Mouse (Mus musculus) limb, embryonic 14.5 days (tissue): ENCODE measurements around the gene Lcp2. TPM values are rescaled to one million over a fixed set of nuclear protein-coding genes. Genes with fewer than 3 reads are reported as not detected.

ENCODE experiments used
- ATAC-seq: fragments of 200-750 bp; cut with Nextera tagmentation; 2 replicates; pipeline ENCODE4 v1.8.0; 2017; ENCODE audit warnings: low read depth, moderate number of reproducible peaks, moderate TSS enrichment; ENCODE audit not compliant: low FRiP score
- DNase-seq: peaks from one replicate; pipeline ENCODE4 v3.0.0-alpha.2; 2015; ENCODE audit warnings: low spot score
- H3K27ac ChIP-seq: fragments of 300-500 bp; sonication (generic); replicated peaks from 2 replicates; pipeline ENCODE4 v1.5.1; 2014; ENCODE audit warnings: low read depth, mild to moderate bottlenecking, low read length, moderate library complexity, mixed read lengths
- H3K27me3 ChIP-seq: fragments of 300-500 bp; sonication (generic); 2 replicates; pipeline ENCODE4 v1.6.1; 2014; ENCODE audit warnings: low read length, mixed read lengths; ENCODE audit not compliant: control insufficient read depth, insufficient read depth
- H3K36me3 ChIP-seq: fragments of 300-500 bp; sonication (generic); 2 replicates; pipeline ENCODE4 v1.6.1; 2014; ENCODE audit warnings: mild to moderate bottlenecking, low read length, moderate library complexity, mixed read lengths; ENCODE audit not compliant: control insufficient read depth, insufficient read depth
- H3K4me1 ChIP-seq: fragments of 300-500 bp; sonication (generic); 2 replicates; pipeline ENCODE4 v1.6.1; 2014; ENCODE audit warnings: antibody characterized with exemption, low read length, mixed read lengths; ENCODE audit not compliant: control insufficient read depth, insufficient read depth
- H3K4me2 ChIP-seq: fragments of 300-500 bp; sonication (generic); replicated peaks from 2 replicates; pipeline ENCODE4 v1.6.1; 2014; ENCODE audit warnings: low read depth, mild to moderate bottlenecking, low read length, moderate library complexity; ENCODE audit not compliant: severe bottlenecking
- H3K4me3 ChIP-seq: fragments of 300-500 bp; sonication (generic); replicated peaks from 2 replicates; pipeline ENCODE4 v1.5.1; 2014; ENCODE audit warnings: low read length
- H3K9ac ChIP-seq: fragments of 300-500 bp; sonication (generic); 2 replicates; pipeline ENCODE4 v1.6.1; 2014; ENCODE audit warnings: mild to moderate bottlenecking, low read depth, low read length, moderate library complexity; ENCODE audit not compliant: severe bottlenecking
- H3K9me3 ChIP-seq: fragments of 300-500 bp; sonication (generic); 2 replicates; pipeline ENCODE4 v1.6.1; 2016; ENCODE audit warnings: low read length; ENCODE audit not compliant: control insufficient read depth
- POLR2A ChIP-seq: fragments of 200-500 bp; IDR thresholded peaks from 2 replicates; pipeline ENCODE4 v1.8.0; 2012; ENCODE audit warnings: inconsistent platforms, mild to moderate bottlenecking, moderate library complexity, borderline replicate concordance; ENCODE audit not compliant: insufficient read depth, insufficient read length; ENCODE audit errors: extremely low read depth
- WGBS: fragments of 180-500 bp; shearing (Covaris S2); extraction: QIAGEN DNeasy Blood & Tissue Kit; methylation state at CpG from one replicate; pipeline ENCODE4 v1.1.7; 2014; 5-methylcytosine and 5-hydroxymethylcytosine counted together
- polyA plus RNA-seq, 2 experiments: library from polyadenylated mRNA; depleted of rRNA in 1 of 2; stranded (reverse) in 1 of 2; unstranded in 1 of 2; fragments of >200 nt; fragmentation: Nextera tagmentation in 1 of 2; extraction: Ambion mirVana in 1 of 2; gene quantifications; 2 replicates each; pipeline versions ENCODE4 v1.2.1 to v1.2.3; 2012 to 2014

The Lcp2 gene
- polyA plus RNA-seq, 2 experiments: 5.1 to 6.1 TPM

DNA sequence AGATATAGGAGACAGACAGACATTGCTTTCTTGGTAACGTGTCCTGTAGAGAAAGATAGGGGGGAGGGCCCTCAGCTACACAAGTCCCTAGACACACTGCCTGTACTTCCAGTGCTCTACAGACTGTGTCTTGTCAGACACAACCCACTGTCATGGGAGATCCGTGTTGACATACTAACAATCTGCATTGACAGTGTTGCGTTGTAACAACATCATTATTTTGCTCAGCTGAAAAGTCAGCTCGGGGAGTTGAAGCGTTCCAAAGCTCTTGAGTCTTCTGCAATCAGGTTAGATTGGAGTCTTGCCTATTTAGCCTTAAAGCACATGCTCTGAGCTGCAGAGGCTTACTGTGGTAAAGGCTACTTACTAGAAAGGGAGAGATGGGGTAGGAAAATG, 820 bp downstream of the Lcp2 start:
- Histone ChIP-seq H3K4me2 (no peak overlapping the region), H3K27ac (no peak overlapping the region; the same call in 1 of the 2 replicates), H3K9ac (no peak overlapping the region), H3K4me1 (no peaks in the 10 kb centered on the region), H3K27me3 (no peaks in the 10 kb centered on the region), H3K4me3 (no peak overlapping the region), H3K36me3 (no peaks in the 10 kb centered on the region), H3K9me3 (no peaks in the 10 kb centered on the region)
- 82% methylated on average over 5 of the region's 5 CpGs for WGBS
- no peak; the same call in 1 of the 2 replicates for ATAC-seq
- TF ChIP-seq POLR2A: no peak
- no peak for DNase-seq

DNA sequence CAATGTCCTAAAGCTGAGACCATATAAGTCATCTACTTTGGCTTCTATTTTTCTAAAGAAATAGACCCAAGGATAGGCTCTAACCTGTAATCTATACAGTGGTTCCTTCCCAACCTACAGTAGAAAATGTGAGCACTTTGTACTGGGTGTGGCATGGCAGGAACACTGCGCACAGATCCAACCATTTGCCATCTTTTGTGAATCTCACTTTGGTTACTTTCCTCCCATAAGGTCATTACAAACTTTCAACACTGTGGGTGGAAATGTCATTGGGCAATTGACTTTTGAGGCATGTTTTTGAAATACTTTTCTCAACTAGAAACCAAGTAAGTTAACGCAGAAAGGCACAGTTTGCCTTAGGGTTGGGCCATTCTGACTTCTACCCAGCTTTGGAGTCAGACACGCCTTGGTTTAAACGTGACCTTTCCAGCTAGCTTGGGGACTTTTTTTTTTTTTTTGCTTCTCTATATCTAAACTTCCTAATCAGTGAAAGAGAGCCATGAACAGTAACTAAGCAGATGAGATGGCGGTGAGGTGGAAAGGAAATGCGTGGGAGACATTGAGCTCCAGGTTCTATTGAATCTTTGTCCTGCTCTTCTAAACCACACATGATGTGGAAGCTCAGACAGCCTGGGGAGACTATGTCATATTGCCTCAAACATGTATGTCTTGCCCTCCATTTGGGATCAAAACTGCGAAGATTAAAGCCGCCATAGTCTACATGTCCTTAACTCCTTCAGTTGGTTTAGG, 1.8 kb downstream of the Lcp2 start:
- Histone ChIP-seq H3K9ac (no peak overlapping the region), H3K27me3 (no peaks in the 10 kb centered on the region), H3K27ac (no peak overlapping the region), H3K9me3 (no peaks in the 10 kb centered on the region), H3K4me3 (no peak overlapping the region), H3K36me3 (no peaks in the 10 kb centered on the region), H3K4me2 (no peak overlapping the region), H3K4me1 (no peaks in the 10 kb centered on the region)
- WGBS: 92% methylated on average over 8 of the region's 8 CpGs
- no peak for TF ChIP-seq POLR2A
- no peak for DNase-seq
- no peak for ATAC-seq

DNA sequence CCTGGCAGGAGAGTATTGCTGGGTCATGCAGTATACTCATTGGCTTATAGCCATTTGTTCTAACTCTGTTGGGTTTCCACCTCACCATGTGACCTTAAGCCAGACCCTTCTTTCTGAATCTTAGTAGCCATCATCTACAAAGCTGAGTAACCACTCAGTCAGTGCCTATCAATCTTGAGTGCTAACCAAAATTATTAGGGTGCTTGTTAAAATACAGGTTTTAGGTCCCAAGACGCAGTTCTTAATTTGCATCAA, 2.3 kb downstream of the Lcp2 start:
- no peak for TF ChIP-seq POLR2A
- 94% methylated on average over 1 of the region's 1 CpGs for WGBS
- no peak overlapping the region for H3K27ac ChIP-seq

DNA sequence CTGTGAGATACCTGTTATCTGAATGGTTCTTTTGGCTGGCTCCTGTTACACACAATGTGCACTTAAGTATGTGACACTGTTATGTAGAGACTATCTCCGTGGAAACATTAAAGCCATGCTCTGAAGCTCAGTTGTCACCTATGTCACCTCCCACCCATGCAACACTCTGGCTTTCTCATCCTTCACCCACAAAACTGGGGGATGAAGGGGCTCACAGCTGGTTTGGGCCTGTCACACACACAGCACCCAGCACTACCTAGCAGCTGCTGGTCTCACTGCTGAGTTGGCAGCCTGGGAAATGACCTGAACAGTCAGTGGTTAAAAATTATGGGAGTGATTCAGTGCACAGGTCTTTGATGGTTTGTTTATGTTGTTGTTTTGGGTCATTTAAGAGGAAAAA, 3.3 kb downstream of the Lcp2 start:
- Histone ChIP-seq H3K36me3 (no peaks in the 10 kb centered on the region), H3K9ac (no peak overlapping the region), H3K4me1 (no peaks in the 10 kb centered on the region), H3K4me3 (no peak overlapping the region), H3K27ac (no peak overlapping the region), H3K27me3 (no peaks in the 10 kb centered on the region), H3K4me2 (no peak overlapping the region), H3K9me3 (no peaks in the 10 kb centered on the region)
- DNase-seq: no peak
- no peak for TF ChIP-seq POLR2A
- no peak for ATAC-seq
- 74% methylated on average over 1 of the region's 1 CpGs for WGBS

More for the DNA sequence above, 2.3 kb downstream of the Lcp2 start:
- no peaks in the 10 kb centered on the region for H3K36me3 ChIP-seq
- no peak for DNase-seq
- no peak overlapping the region for H3K4me3 ChIP-seq
- no peak overlapping the region for H3K4me2 ChIP-seq
- ATAC-seq: no peak
- no peaks in the 10 kb centered on the region for H3K4me1 ChIP-seq
- H3K9ac ChIP-seq: no peak overlapping the region
- H3K9me3 ChIP-seq: no peaks in the 10 kb centered on the region
- H3K27me3 ChIP-seq: no peaks in the 10 kb centered on the region

DNA sequence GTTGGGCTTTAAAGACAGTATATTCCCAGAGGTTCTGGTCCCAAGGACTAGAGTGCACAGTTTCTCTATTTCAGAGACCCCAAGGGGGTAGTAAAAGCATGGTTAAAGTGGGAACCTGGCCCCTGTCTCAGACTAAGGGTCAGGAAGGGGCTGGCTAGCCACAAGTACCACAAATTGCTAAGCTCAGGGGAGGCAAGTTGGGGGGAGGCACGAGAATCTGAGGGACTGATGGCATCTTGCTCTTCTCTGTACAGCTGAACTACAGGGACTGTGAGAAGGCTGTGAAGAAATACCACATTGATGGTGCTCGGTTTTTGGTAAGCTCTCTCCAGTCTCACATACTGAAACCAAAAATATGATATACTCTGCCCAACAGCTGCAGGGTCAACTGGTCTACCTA, 3.9 kb downstream of the Lcp2 start:
- no peak for DNase-seq
- Histone ChIP-seq H3K27me3 (no peaks in the 10 kb centered on the region), H3K27ac (no peak overlapping the region), H3K4me1 (no peaks in the 10 kb centered on the region), H3K4me2 (no peak overlapping the region), H3K9me3 (no peaks in the 10 kb centered on the region), H3K4me3 (no peak overlapping the region), H3K9ac (no peak overlapping the region), H3K36me3 (no peaks in the 10 kb centered on the region)
- ATAC-seq: no peak
- no peak for TF ChIP-seq POLR2A
- WGBS: 74% methylated on average over 2 of the region's 2 CpGs
